Mouse (Mus musculus) heart, embryonic 10.5 days (tissue): ENCODE measurements around the gene Mcemp1. TPM values are rescaled to one million over a fixed set of nuclear protein-coding genes. Genes with fewer than 3 reads are reported as not detected.

ENCODE experiments used
- DNase-seq: peaks from one replicate; pipeline ENCODE4 v3.0.0-alpha.2; 2017; ENCODE audit warnings: low spot score
- H3K27ac ChIP-seq: fragments of 300-500 bp; sonication (generic); 2 replicates; pipeline ENCODE4 v1.5.1; 2016; ENCODE audit warnings: mild to moderate bottlenecking
- H3K27me3 ChIP-seq: fragments of 300-500 bp; sonication (generic); 2 replicates; pipeline ENCODE4 v1.6.1; 2016; ENCODE audit warnings: mild to moderate bottlenecking; ENCODE audit not compliant: poor library complexity, insufficient read depth, severe bottlenecking
- H3K36me3 ChIP-seq: fragments of 300-500 bp; sonication (generic); 2 replicates; pipeline ENCODE4 v1.6.1; 2016; ENCODE audit warnings: mild to moderate bottlenecking, moderate library complexity
- H3K4me1 ChIP-seq: fragments of 300-500 bp; sonication (generic); 2 replicates; pipeline ENCODE4 v1.6.1; 2016; ENCODE audit warnings: mild to moderate bottlenecking
- H3K4me3 ChIP-seq: fragments of 300-500 bp; sonication (generic); 2 replicates; pipeline ENCODE4 v1.5.1; 2016; ENCODE audit warnings: mild to moderate bottlenecking, moderate library complexity
- H3K9me3 ChIP-seq: fragments of 300-500 bp; sonication (generic); 2 replicates; pipeline ENCODE4 v1.6.1; 2016; ENCODE audit warnings: mild to moderate bottlenecking, moderate library complexity
- WGBS: fragments of 180-500 bp; shearing (Covaris S2); methylation state at CpG from one replicate; pipeline ENCODE4 v1.1.7; 2016; 5-methylcytosine and 5-hydroxymethylcytosine counted together
- polyA plus RNA-seq: library from polyadenylated mRNA; unstranded; fragments of >200 nt; fragmentation: Nextera tagmentation; extraction: Ambion mirVana; gene quantifications from 2 replicates; pipeline ENCODE4 v1.2.1, GENCODE M21; 2016

Gene Mcemp1
- polyA plus RNA-seq, result 0.11 TPM in 1 of 2 replicates, not detected in the other

DNA sequence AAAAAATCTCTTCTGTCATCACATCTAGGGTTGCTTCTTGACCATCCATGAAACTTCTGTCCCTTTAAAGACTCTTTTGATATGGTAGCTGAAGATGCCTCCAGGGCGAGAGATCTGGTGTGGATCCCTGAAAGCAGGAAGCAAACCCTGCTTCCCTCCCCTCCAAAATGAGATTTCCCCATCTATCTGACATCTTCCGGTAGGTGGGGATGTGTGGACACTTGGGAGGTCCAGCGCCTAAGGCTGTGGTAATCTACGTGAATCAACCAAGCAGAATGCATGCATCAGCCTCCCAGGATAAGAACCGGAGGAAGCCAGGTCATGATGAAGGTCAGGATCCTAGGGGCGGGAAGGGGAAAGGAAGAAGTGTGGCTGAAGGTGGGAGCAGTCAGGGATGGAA, at the start of gene Mcemp1:
Gene Mcemp1, plus strand, starts transcription at position 248 of the 400 bp plus-strand sequence.
- 63% methylated on average over 6 of the region's 6 CpGs for WGBS
- DNase-seq, result no peak

GRCm38 (mm10) chr8:3621199-3621970, 44.2 kb upstream of the Mcemp1 start, which contains the start of the genes Xab2 and Pet100:
Gene Xab2 (minus strand): TSS chr8:3621316.
Gene Pet100 (plus strand): TSS chr8:3621548.
- H3K36me3 ChIP-seq, result peaks cover 25% of the 10 kb centered on the region
- peak within 1 kb of the TSS; percentile 93 for H3K4me3 ChIP-seq
- peak within 1 kb of the TSS; percentile 87 for H3K27ac ChIP-seq
- WGBS, result under 1% methylated on average over 37 of the region's 37 CpGs
- peak; percentile 100 for DNase-seq
- H3K9me3 ChIP-seq, result no peaks in the 10 kb centered on the region
- peaks cover 17% of the 10 kb centered on the region for H3K4me1 ChIP-seq
- no peaks in the 10 kb centered on the region for H3K27me3 ChIP-seq

More for the DNA sequence above, at the start of gene Mcemp1:
- Histone ChIP-seq H3K27me3 (no peaks in the 10 kb centered on the region), H3K4me1 (no peaks in the 10 kb centered on the region), H3K9me3 (no peaks in the 10 kb centered on the region), H3K27ac (no peak within 1 kb of the TSS), H3K4me3 (no peak within 1 kb of the TSS), H3K36me3 (no peaks in the 10 kb centered on the region)

GRCm38 (mm10) chr8:3622119-3622518, 43.4 kb upstream of the Mcemp1 start:
- DNase-seq, result no peak
- Histone ChIP-seq H3K27ac (no peak overlapping the region), H3K4me3 (peak overlapping the region; percentile 93), H3K4me1 (peaks cover 17% of the 10 kb centered on the region), H3K9me3 (no peaks in the 10 kb centered on the region), H3K36me3 (peaks cover 19% of the 10 kb centered on the region), H3K27me3 (no peaks in the 10 kb centered on the region)
- WGBS, result 63% methylated on average over 8 of the region's 8 CpGs

DNA sequence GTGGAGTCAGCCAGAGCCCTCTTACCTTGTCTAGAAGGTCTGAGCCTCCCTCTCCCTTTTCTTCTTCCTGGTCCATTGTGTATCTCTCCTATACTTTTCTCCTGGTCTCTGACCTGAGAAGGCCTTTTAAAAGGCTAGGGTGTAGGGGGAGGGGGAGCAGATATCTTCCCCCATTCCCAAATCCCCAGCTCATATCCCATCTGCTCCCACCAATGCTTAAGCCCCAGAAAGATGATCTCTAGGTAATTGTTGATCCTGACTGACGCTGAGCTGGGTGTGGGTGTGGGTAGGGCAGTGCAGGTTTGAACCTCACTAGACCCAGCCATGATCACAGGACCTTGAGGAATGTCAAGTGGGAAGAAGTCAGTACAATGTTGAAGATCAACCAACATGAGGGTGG, 40.1 kb upstream of the Mcemp1 start, which contains the start of gene Pcp2:
Gene Pcp2, minus strand, starts transcription at position 101 of the 400 bp plus-strand sequence.
- Histone ChIP-seq H3K9me3 (no peaks in the 10 kb centered on the region), H3K36me3 (0 out of 2 replicates have a peak, but pooled peaks cover 3% of the 10 kb centered on the region), H3K4me3 (no peak within 1 kb of the TSS), H3K27ac (no peak within 1 kb of the TSS), H3K4me1 (peaks cover 7% of the 10 kb centered on the region), H3K27me3 (peaks cover 12% of the 10 kb centered on the region)
- DNase-seq, result no peak
- WGBS, result 75% methylated on average over 1 of the region's 1 CpGs

- WGBS, result 58% methylated on average over 5 of the region's 5 CpGs
- H3K4me1 ChIP-seq, result peaks cover 13% of the 10 kb centered on the region
Measured at GRCm38 (mm10) chr8:3626971-3627370, 38.6 kb upstream of the Mcemp1 start.

GRCm38 (mm10) chr8:3628014-3628413, 37.5 kb upstream of the Mcemp1 start:
- H3K36me3 ChIP-seq, result 0 out of 2 replicates have a peak, but pooled peaks cover 3% of the 10 kb centered on the region
- no peak overlapping the region for H3K27ac ChIP-seq
- no peak overlapping the region for H3K4me3 ChIP-seq
- 30% methylated on average over 5 of the region's 5 CpGs for WGBS
- peaks cover 12% of the 10 kb centered on the region for H3K27me3 ChIP-seq
- DNase-seq, result no peak
- H3K4me1 ChIP-seq, result peaks cover 12% of the 10 kb centered on the region
- no peaks in the 10 kb centered on the region for H3K9me3 ChIP-seq

More at GRCm38 (mm10) chr8:3626971-3627370, 38.6 kb upstream of the Mcemp1 start:
- H3K9me3 ChIP-seq, result no peaks in the 10 kb centered on the region
- 0 out of 2 replicates have a peak, but pooled peaks cover 3% of the 10 kb centered on the region for H3K36me3 ChIP-seq
- no peak overlapping the region for H3K27ac ChIP-seq
- no peak for DNase-seq
- no peak overlapping the region for H3K4me3 ChIP-seq
- peaks cover 12% of the 10 kb centered on the region for H3K27me3 ChIP-seq

GRCm38 (mm10) chr8:3630647-3631477, 34.7 kb upstream of the Mcemp1 start, which contains the start of gene Stxbp2:
Gene Stxbp2 (plus strand): TSS chr8:3630955.
- H3K36me3 ChIP-seq, result peaks cover 20% of the 10 kb centered on the region
- peak; percentile 91 for DNase-seq
- peak within 1 kb of the TSS; percentile 83 for H3K4me3 ChIP-seq
- WGBS, result 6% methylated on average over 47 of the region's 47 CpGs
- H3K27me3 ChIP-seq, result peaks cover 12% of the 10 kb centered on the region
- H3K9me3 ChIP-seq, result no peaks in the 10 kb centered on the region
- H3K27ac ChIP-seq, result peak within 1 kb of the TSS; percentile 90
- H3K4me1 ChIP-seq, result peaks cover 12% of the 10 kb centered on the region

DNA sequence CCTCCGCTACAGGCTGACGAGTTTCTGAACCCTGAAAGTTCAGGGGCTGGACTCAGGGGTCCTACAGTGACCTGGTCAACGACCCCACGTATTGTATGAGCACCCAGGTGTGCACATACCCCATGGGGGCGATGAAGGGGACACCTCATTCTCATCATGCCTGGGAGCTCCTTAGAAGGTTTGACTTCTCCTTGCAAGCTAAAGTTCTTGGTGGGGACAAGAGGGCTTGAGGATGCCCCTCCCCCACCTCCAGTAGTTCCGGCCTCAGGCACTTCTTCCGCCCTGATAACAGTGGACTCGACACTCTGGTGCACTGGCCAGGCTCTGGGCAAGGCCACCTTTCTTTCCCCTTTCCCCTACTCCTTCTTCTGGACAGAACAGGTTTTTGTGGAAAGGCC, 34.1 kb upstream of the Mcemp1 start:
- Histone ChIP-seq H3K27ac (peak overlapping the region; percentile 90), H3K4me1 (peaks cover 12% of the 10 kb centered on the region), H3K9me3 (no peaks in the 10 kb centered on the region), H3K36me3 (peaks cover 26% of the 10 kb centered on the region), H3K27me3 (peaks cover 12% of the 10 kb centered on the region), H3K4me3 (peak overlapping the region; percentile 83)
- 10% methylated on average over 8 of the region's 8 CpGs for WGBS
- no peak for DNase-seq

DNA sequence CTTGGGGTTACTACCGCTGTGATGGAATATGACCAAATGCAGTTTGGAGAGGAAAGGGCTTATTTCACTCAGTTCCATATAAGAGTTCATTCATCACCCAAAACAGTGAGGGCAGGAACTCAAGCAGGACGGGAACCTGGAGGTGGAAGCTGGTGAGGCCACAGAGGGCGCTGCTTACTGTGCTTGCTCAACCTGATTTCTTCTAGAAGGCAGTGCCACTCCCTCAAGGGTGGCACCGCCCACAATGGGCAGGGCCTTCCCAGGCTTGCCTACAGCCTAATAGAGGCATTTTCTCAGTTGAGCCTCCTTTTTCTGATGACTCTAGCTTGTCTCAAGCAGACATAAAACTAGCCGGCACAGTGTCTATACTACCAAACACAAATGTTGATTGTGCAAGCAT, 19.8 kb upstream of the Mcemp1 start:
- Histone ChIP-seq H3K4me1 (no peaks in the 10 kb centered on the region), H3K36me3 (peaks cover 19% of the 10 kb centered on the region), H3K4me3 (no peak overlapping the region), H3K27ac (no peak overlapping the region), H3K9me3 (no peaks in the 10 kb centered on the region), H3K27me3 (no peaks in the 10 kb centered on the region)
- WGBS, result 24% methylated on average over 5 of the region's 5 CpGs
- DNase-seq, result no peak

GRCm38 (mm10) chr8:3646824-3647531, 18.6 kb upstream of the Mcemp1 start:
- Histone ChIP-seq H3K27me3 (no peaks in the 10 kb centered on the region), H3K9me3 (no peaks in the 10 kb centered on the region), H3K4me3 (no peak overlapping the region), H3K4me1 (no peaks in the 10 kb centered on the region), H3K27ac (no peak overlapping the region), H3K36me3 (peaks cover 8% of the 10 kb centered on the region; the same call in 1 of the 2 replicates)
- 80% methylated on average over 6 of the region's 6 CpGs for WGBS
- no peak for DNase-seq

DNA sequence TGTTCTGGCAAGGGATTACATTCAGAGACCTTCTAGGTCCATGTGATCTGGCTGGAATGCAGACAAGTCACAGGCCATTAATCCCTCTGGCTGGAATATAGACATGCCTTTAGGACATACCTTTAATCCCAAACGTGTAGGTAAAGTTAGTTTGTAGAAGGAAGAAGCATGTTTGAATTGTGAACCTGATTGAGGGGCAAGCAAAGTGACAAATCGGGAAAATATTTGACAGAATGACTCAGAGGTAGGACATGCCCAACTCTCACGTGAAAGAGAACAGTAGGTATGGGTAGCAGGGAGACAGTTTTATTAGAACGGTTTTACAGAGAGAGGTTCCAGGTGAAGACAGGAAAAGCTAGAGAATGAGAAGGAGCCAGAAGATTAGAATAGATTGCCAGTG, 18.0 kb upstream of the Mcemp1 start:
- WGBS, result 69% methylated on average over 4 of the region's 4 CpGs
- H3K4me3 ChIP-seq, result no peak overlapping the region
- H3K36me3 ChIP-seq, result peaks cover 3% of the 10 kb centered on the region; the same call in 1 of the 2 replicates
- no peak for DNase-seq
- no peaks in the 10 kb centered on the region for H3K4me1 ChIP-seq
- H3K27ac ChIP-seq, result no peak overlapping the region
- no peaks in the 10 kb centered on the region for H3K27me3 ChIP-seq
- no peaks in the 10 kb centered on the region for H3K9me3 ChIP-seq

DNA sequence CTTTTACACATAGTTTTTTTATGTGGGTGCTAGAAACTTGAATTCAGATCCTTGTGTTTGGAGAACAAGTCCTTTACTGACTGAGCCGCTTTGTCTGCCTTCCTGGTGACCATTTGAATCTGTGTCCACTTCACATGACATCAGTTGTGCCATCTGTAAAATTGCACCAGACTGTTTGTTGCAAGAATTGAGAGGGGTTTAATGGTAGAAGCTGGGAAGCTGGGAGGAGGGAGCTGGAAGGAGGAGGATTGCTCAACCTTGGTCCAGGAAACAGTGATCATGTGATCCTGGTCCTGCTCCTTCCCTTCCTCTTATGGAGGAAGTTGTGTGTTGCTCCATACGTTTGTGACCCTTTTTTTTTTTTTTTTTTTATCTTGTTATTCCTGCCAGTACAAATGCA, 17.3 kb upstream of the Mcemp1 start:
- WGBS, result 61% methylated on average over 2 of the region's 2 CpGs
- no peaks in the 10 kb centered on the region for H3K36me3 ChIP-seq
- no peak overlapping the region for H3K27ac ChIP-seq
- H3K9me3 ChIP-seq, result no peaks in the 10 kb centered on the region
- no peak for DNase-seq
- H3K4me3 ChIP-seq, result no peak overlapping the region
- H3K27me3 ChIP-seq, result no peaks in the 10 kb centered on the region
- H3K4me1 ChIP-seq, result no peaks in the 10 kb centered on the region
